Mouse (Mus musculus) kidney, adult 2 months (tissue): ENCODE results near the gene Kcnj15. TPM values are rescaled to one million over a fixed set of nuclear protein-coding genes. Genes with fewer than 3 reads are reported as not detected.
A peak's percentile ranks its signal among the peaks of the same experiment; 100 is the strongest.

Experiments
- DNase-seq: peaks from one replicate; pipeline ENCODE4 v3.0.0; 2021
- H3K27ac ChIP-seq: fragments of 200-500 bp; 2 replicates; pipeline ENCODE4 v1.5.1; 2012; ENCODE audit warnings: low read depth, low read length, control low read depth, inconsistent platforms; ENCODE audit not compliant: insufficient read depth
- H3K27me3 ChIP-seq: fragments of 200-500 bp; replicated peaks from 2 replicates; pipeline ENCODE4 v1.6.1; 2012; ENCODE audit warnings: mild to moderate bottlenecking, moderate library complexity, low read length, inconsistent platforms; ENCODE audit not compliant: control insufficient read depth, insufficient read depth
- H3K36me3 ChIP-seq: fragments of 200-500 bp; 2 replicates; pipeline ENCODE4 v1.6.1; 2012; ENCODE audit warnings: mild to moderate bottlenecking, moderate library complexity, low read length, inconsistent platforms; ENCODE audit not compliant: control insufficient read depth, insufficient read depth
- H3K4me1 ChIP-seq: fragments of 200-500 bp; 2 replicates; pipeline ENCODE4 v1.6.1; 2011; ENCODE audit warnings: low read length; ENCODE audit not compliant: control insufficient read depth, insufficient read depth
- H3K4me3 ChIP-seq: fragments of 200-500 bp; 2 replicates; pipeline ENCODE4 v1.5.1; 2011; ENCODE audit warnings: mild to moderate bottlenecking, low read depth, low read length, control low read depth; ENCODE audit not compliant: insufficient read depth
- CTCF ChIP-seq: fragments of 200-500 bp; conservative IDR thresholded peaks from 2 replicates; pipeline ENCODE4 v1.5.1; 2011; ENCODE audit warnings: low read depth, mild to moderate bottlenecking, control low read depth, low read length, moderate library complexity, mixed read lengths; ENCODE audit not compliant: insufficient read depth, insufficient read length
- POLR2A ChIP-seq: fragments of 200-500 bp; IDR thresholded peaks from one replicate; pipeline ENCODE4 v1.6.1; 2011; ENCODE audit warnings: low read depth, low read length, control low read depth
- WGBS: fragments of 180-500 bp; shearing (Covaris S2); methylation state at CpG from one replicate; pipeline ENCODE4 v1.1.7; 2018; 5-methylcytosine and 5-hydroxymethylcytosine counted together
- polyA plus RNA-seq: library from polyadenylated mRNA; depleted of rRNA; stranded (reverse); fragments of >200 nt; gene quantifications from 2 replicates; pipeline ENCODE4 v1.2.3, GENCODE M21; 2012; rRNA removed

Kcnj15 gene
- 311 and 327 TPM in 2 replicates for polyA plus RNA-seq

DNA sequence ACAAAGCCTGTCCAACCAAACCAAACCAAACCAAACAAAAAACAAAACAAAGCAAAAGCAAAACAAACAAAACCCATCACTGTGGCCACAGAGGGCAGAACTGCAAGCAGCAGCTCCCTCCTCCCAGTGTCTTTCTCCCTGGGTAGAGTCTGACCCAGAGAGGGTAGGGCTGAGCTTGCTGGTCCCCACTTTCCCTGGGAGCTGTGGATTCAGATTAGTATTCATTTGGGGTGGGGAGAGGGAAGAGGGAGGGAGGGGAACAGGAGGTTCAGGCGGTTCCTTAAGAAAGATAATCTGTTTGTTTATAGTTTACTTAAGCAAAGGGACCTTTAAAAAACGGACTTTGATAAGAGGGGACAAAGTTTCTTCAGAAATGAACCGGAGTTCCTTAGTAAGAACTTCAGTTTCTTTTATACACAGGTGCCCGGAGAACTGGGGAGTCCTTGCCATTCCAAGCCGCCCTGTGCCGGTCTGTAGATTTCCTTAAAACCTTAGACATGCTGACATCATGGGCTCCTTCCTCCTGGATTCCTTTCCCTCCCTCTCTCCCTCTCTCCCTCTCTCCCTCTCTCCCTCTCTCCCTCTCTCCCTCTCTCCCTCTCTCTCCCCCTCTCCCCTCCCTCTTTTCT, at the start of gene Kcnj15:
Gene Kcnj15, plus strand, starts transcription at position 293 of the 629 bp plus-strand sequence.
- Histone ChIP-seq H3K4me1 (peaks cover 2% of the 10 kb centered on the region; the same call in 1 of the 2 replicates), H3K27me3 (no peaks in the 10 kb centered on the region), H3K27ac (peak within 1 kb of the TSS; percentile 99), H3K4me3 (peak within 1 kb of the TSS; percentile 67), H3K36me3 (peaks cover 2% of the 10 kb centered on the region; the same call in 1 of the 2 replicates)
- 27% methylated on average over 6 of the region's 6 CpGs for WGBS
- TF ChIP-seq CTCF (no peak), POLR2A (no peak)
- peak; percentile 57 for DNase-seq

DNA sequence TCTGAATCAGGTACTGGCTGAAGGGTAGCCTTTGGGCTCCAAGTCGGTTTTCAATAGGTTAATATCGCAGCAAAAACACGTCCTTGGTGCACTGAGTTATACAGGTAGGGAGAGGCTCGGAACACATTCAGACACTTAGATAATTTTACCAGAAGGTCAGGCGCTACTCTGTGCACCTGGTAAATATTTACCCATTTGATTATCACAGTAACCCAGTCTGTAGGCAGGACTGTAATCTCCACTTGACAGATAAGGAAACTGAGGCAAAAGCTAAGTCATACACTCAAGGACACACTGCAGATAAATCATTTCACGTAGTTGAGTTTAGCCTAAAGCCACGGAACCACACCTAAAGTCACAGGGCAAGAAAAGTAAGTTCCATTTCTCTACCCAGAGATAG, 49.1 kb upstream of the Kcnj15 start:
- DNase-seq: no peak
- 69% methylated on average over 7 of the region's 7 CpGs for WGBS
- H3K4me3 ChIP-seq: no peak overlapping the region

DNA sequence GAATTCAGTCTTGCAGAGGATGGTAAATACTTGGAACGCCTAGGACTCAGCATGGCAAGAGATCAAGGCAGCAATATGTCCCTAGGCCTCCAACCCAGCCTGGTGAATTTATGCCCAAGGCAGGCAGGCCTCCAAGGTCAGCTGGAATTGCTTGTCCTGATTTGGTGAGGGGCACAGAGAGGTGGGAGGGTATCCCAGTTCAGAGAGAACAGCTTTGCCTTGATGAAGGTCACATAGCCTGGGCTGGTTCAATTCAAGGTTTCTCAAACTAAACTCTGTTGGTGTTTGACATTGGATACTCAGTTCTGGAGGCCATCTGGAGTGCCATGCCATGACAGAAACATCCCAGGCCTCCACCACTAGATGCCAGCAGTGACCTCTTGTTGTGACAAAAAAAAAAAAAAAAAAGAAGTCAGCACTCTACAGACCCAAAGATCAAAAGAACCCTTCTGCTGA, 48.3 kb upstream of the Kcnj15 start:
- 24% methylated on average over 1 of the region's 1 CpGs for WGBS
- Histone ChIP-seq H3K4me1 (peaks cover 3% of the 10 kb centered on the region; the same call in 1 of the 2 replicates), H3K27ac (no peak overlapping the region), H3K4me3 (no peak overlapping the region), H3K27me3 (no peaks in the 10 kb centered on the region), H3K36me3 (no peaks in the 10 kb centered on the region)
- peak; percentile 53 for DNase-seq
- TF ChIP-seq CTCF (peak; percentile 53; the same call in 1 of the 2 replicates), POLR2A (no peak)

More for the DNA sequence above, 49.1 kb upstream of the Kcnj15 start:
- Histone ChIP-seq H3K4me1 (peaks cover 3% of the 10 kb centered on the region; the same call in 1 of the 2 replicates), H3K27ac (no peak overlapping the region), H3K27me3 (no peaks in the 10 kb centered on the region), H3K36me3 (no peaks in the 10 kb centered on the region)
- TF ChIP-seq POLR2A (no peak), CTCF (no peak)

DNA sequence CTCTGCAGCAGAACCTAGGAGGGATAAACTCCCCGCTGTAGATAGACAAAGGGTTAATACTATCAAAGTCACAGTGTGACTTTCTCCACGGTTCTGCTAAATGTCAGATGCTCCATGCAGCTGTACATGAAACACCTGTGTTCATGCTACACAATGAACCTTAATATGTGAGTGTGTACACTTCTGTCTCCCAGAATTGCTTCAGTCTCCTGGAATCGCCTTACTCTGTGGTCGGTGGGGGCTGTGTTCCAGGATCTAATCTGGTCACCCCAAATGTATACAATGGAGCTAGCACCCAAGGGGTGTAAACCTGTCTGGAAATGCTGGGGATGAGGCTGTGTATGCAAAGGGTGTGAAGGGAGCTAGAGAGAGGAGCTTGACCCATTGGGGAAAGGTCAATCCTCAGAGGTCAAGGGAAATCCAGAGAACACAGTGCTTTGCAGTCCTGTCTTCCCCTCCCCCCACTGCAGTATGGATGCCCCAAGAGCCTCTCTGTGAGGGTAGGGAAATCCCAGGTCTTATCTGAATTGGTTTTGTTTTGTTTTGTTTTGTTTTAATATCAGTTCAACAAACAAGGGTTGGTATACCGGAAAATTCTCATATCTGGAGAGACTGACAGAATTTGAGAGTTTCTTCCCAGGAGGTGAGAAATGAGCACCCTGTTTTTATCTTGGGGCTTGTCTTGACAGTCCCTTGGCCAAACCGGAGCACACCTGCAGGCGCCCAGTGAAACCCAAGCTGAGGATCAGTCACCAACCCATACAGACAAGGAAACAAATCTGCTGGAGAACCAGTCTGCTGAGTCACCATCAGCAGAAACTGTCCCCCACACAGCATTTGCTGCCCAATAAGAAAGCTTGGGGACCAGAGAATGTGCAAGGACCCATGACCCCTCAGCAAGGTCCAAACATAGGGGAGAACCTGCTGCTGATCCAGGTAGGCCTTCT, 42.8 kb upstream of the Kcnj15 start:
- WGBS: 68% methylated on average over 7 of the region's 7 CpGs
- Histone ChIP-seq H3K27me3 (no peaks in the 10 kb centered on the region), H3K36me3 (no peaks in the 10 kb centered on the region)

DNA sequence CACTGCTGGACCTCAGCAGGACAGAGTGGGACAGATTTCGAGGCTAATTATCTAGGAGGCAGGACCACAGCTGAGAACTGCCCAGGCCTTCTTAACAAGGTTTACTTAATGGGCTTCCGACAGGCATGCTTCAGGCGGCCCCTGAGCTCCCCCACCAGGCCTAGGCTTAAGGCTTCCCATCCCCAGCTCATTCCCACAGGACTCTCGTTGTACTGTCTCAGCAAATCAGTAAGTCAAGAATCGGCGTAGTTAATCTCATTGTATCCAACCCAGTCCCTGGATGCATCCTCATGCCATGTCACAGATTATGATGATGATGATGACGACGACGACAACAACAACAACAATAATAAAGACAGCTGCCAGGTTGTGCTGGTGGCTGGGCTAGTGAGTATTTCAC, 41.6 kb upstream of the Kcnj15 start:
- H3K4me3 ChIP-seq: no peak overlapping the region
- TF ChIP-seq CTCF (no peak), POLR2A (no peak)
- no peak overlapping the region for H3K27ac ChIP-seq
- no peak for DNase-seq
- H3K4me1 ChIP-seq: no peaks in the 10 kb centered on the region
- no peaks in the 10 kb centered on the region for H3K36me3 ChIP-seq
- WGBS: 89% methylated on average over 9 of the region's 9 CpGs
- H3K27me3 ChIP-seq: no peaks in the 10 kb centered on the region

More for the DNA sequence above, 42.8 kb upstream of the Kcnj15 start:
- TF ChIP-seq CTCF: no peak
- TF ChIP-seq POLR2A: no peak
- H3K4me3 ChIP-seq: no peak overlapping the region
- DNase-seq: no peak
- no peak overlapping the region for H3K27ac ChIP-seq
- H3K4me1 ChIP-seq: no peaks in the 10 kb centered on the region

DNA sequence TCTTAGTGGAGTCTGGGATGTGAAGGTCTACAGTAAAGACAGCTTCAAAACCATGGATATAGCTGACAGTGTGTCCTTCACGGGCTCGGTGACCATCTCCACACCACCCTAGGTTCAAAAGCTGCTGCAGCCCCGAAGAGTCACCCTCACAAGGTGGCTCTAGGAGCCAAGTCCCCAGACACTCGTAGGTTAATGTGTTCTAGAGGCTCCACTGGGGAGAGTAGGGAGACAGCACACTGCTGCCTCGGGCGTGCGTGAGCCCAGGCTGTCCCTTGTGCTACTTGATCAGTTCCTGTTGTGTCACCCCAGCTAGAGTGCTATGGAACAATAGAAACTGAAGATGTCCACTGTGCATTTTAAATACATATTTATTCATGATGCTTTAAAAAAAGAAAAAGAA, 41.0 kb upstream of the Kcnj15 start:
- H3K36me3 ChIP-seq: no peaks in the 10 kb centered on the region
- TF ChIP-seq CTCF (no peak), POLR2A (no peak)
- no peaks in the 10 kb centered on the region for H3K27me3 ChIP-seq
- DNase-seq: no peak
- H3K4me3 ChIP-seq: no peak overlapping the region
- 87% methylated on average over 7 of the region's 7 CpGs for WGBS
- no peak overlapping the region for H3K27ac ChIP-seq
- H3K4me1 ChIP-seq: no peaks in the 10 kb centered on the region

DNA sequence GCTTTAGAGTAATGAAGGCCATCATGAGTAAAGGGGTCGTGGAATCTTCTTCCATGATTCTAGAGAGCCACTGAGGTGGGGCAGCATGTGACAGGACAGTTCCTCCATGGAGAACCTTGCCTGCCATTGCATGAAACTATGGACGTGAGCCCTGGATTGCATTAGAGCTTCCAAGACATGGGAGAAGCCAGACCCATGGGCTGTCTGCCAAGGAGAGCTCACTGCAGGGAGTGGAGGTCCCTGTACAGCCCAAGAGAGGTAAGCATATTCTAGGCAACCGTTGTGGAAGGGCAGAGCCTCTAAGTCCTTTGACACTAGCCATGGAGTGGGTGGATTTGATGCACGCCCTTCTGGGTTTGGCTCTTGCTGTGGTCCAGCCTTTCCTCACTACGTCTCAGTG, 40.5 kb upstream of the Kcnj15 start:
- Histone ChIP-seq H3K36me3 (no peaks in the 10 kb centered on the region), H3K4me3 (no peak overlapping the region), H3K27me3 (no peaks in the 10 kb centered on the region), H3K4me1 (no peaks in the 10 kb centered on the region), H3K27ac (no peak overlapping the region)
- no peak for DNase-seq
- WGBS: 81% methylated on average over 5 of the region's 5 CpGs
- no peak for TF ChIP-seq POLR2A
